ENCODE assay signal across 23 mouse cellular contexts in genomic region chr2:10071751-10072150, GRCm38 (mm10). TPM values are rescaled to one million over a fixed set of nuclear protein-coding genes. Genes with fewer than 3 reads are reported as not detected.
DNase-seq lines count a peak whose midpoint lies in the region; ATAC-seq and TF ChIP-seq lines count a peak whose summit lies in the region.
"Had no signal": no experiment of that assay in that cellular context is flagged by ENCODE, and none has a peak within 500 bp of the region (broad histone marks: within the 10 kb centered on the region; RNA-seq: fewer than 3 reads in every experiment).

No protein-coding gene starts in this region.

- no peak overlapping the region for H3K4me3 ChIP-seq in liver, embryonic 11.5 days (ENCODE audit: low read depth, low read length)
- no peak overlapping the region for H3K4me3 ChIP-seq in liver, postnatal 0 days (ENCODE audit: low read depth, low read length)
- no peak overlapping the region for H3K4me3 ChIP-seq in MEL (ENCODE audit: control insufficient read depth in 1 of 2, insufficient read depth in 1 of 2, low read depth in 2 of 2, low read length in 2 of 2)
- H3K4me3 ChIP-seq in forebrain, embryonic 11.5 days (ENCODE audit: low read depth, low read length), result no peak overlapping the region
- H3K4me3 ChIP-seq: embryonic facial prominence, embryonic 15.5 days; erythroblast, embryonic 14.5 days; forebrain, embryonic 12.5 days; heart, embryonic 13.5 days; hindbrain, embryonic 12.5 days had no signal

- H3K27ac ChIP-seq in liver, embryonic 11.5 days (ENCODE audit: low read depth, low read length), result no peak overlapping the region
- no peak overlapping the region for H3K27ac ChIP-seq in liver, postnatal 0 days (ENCODE audit: low read depth)
- H3K27ac ChIP-seq in MEL (ENCODE audit: control insufficient read depth, low read depth, low read length), result no peak overlapping the region
- H3K27ac ChIP-seq in forebrain, embryonic 11.5 days (ENCODE audit: low read depth, low read length), result no peak overlapping the region
- H3K27ac ChIP-seq: embryonic facial prominence, embryonic 15.5 days; forebrain, embryonic 12.5 days; heart, embryonic 13.5 days; hindbrain, embryonic 12.5 days had no signal

- peaks cover 59% of the 10 kb centered on the region for H3K79me2 ChIP-seq in MEL (ENCODE audit: control insufficient read depth, insufficient read depth, low read length, poor library complexity)

- no peak for DNase-seq in liver, embryonic 11.5 days (ENCODE audit: low spot score)
- DNase-seq in liver, postnatal 0 days, result no peak
- DNase-seq in MEL (ENCODE audit: low read depth, low spot score), result peak; percentile 38
- no peak for DNase-seq in forebrain, embryonic 11.5 days (ENCODE audit: low spot score)
- no peak for DNase-seq in urinary bladder, postnatal 25 days (ENCODE audit: low spot score)
- no peak for DNase-seq in embryo, embryonic 9.5 days (ENCODE audit: extremely low spot score)
- DNase-seq: adrenal gland, postnatal 25 days; cerebellum, adult 18-20 months; cerebellum, adult 9-11 months; cerebellum, postnatal 36 days; forebrain, postnatal 0 days; heart, postnatal 36 days had no signal

- peaks cover 29% of the 10 kb centered on the region for H3K4me1 ChIP-seq in liver, embryonic 11.5 days (replicated peaks; ENCODE audit: control insufficient read depth, insufficient read depth, low read length)
- H3K4me1 ChIP-seq in liver, postnatal 0 days (ENCODE audit: insufficient read depth), result peaks cover 17% of the 10 kb centered on the region
- peaks cover 2 to 5% of the 10 kb centered on the region in 2 experiments; a peak in 3 of 4 replicates for H3K4me1 ChIP-seq in MEL (ENCODE audit: control insufficient read depth in 1 of 2, insufficient read depth in 2 of 2, low read length in 2 of 2)
- no peaks in the 10 kb centered on the region for H3K4me1 ChIP-seq in forebrain, embryonic 11.5 days (replicated peaks; ENCODE audit: control insufficient read depth, insufficient read depth, low read length)
- H3K4me1 ChIP-seq: embryonic facial prominence, embryonic 15.5 days; forebrain, embryonic 12.5 days had no signal

- WGBS in liver, embryonic 11.5 days, result 62% methylated on average over 7 of the region's 7 CpGs
- 61% methylated on average over 7 of the region's 7 CpGs for WGBS in liver, postnatal 0 days (ENCODE audit: insufficient replicate concordance)
- 93% methylated on average over 7 of the region's 7 CpGs for WGBS in forebrain, embryonic 11.5 days

- no peak for TF ChIP-seq EP300 in liver, postnatal 0 days (IDR thresholded peaks at IDR 0.05; ENCODE audit: low read depth)
- no peak for TF ChIP-seq EP300 in MEL (IDR thresholded peaks at IDR 0.05; ENCODE audit: low read depth in 1 of 2, low read length in 2 of 2)

- H3K27me3 ChIP-seq in liver, embryonic 11.5 days (replicated peaks; ENCODE audit: control insufficient read depth, insufficient read depth, low read length), result no peaks in the 10 kb centered on the region
- no peaks in the 10 kb centered on the region for H3K27me3 ChIP-seq in liver, postnatal 0 days (ENCODE audit: insufficient read depth, low read length)
- no peaks in the 10 kb centered on the region for H3K27me3 ChIP-seq in MEL (ENCODE audit: control insufficient read depth in 1 of 2, insufficient read depth in 2 of 2, low read length in 2 of 2)
- H3K27me3 ChIP-seq in forebrain, embryonic 11.5 days (ENCODE audit: control insufficient read depth, insufficient read depth, low read length), result no peaks in the 10 kb centered on the region
- H3K27me3 ChIP-seq: embryonic facial prominence, embryonic 15.5 days; forebrain, embryonic 12.5 days; heart, embryonic 13.5 days; hindbrain, embryonic 12.5 days had no signal

- H3K36me3 ChIP-seq in liver, embryonic 11.5 days (ENCODE audit: control insufficient read depth, insufficient read depth, low read length), result peaks cover 22% of the 10 kb centered on the region
- H3K36me3 ChIP-seq in liver, postnatal 0 days (replicated peaks; ENCODE audit: insufficient read depth, low read length), result peaks cover 31% of the 10 kb centered on the region
- peaks cover 18 to 21% of the 10 kb centered on the region in 2 experiments for H3K36me3 ChIP-seq in MEL (ENCODE audit: control insufficient read depth in 1 of 2, insufficient read depth in 2 of 2, low read length in 2 of 2)
- H3K36me3 ChIP-seq in forebrain, embryonic 11.5 days (ENCODE audit: control insufficient read depth, insufficient read depth, low read length), result no peaks in the 10 kb centered on the region; the same call in 1 of the 2 replicates

- TF ChIP-seq CTCF in liver, postnatal 0 days (IDR thresholded peaks at IDR 0.05; ENCODE audit: low read depth), result no peak
- TF ChIP-seq CTCF in MEL (IDR thresholded peaks at IDR 0.05 in 2 of 3, conservative IDR thresholded peaks at IDR 0.05 in 1 of 3; ENCODE audit: control insufficient read depth in 1 of 3, insufficient read depth in 1 of 3, low read depth in 2 of 3, low read length in 3 of 3, poor library complexity in 1 of 3, severe bottlenecking in 1 of 3), result no peak

- H3K9me3 ChIP-seq in liver, embryonic 11.5 days (ENCODE audit: control insufficient read depth, low read length), result no peaks in the 10 kb centered on the region
- H3K9me3 ChIP-seq in liver, postnatal 0 days (ENCODE audit: low read length), result no peaks in the 10 kb centered on the region
- no peaks in the 10 kb centered on the region for H3K9me3 ChIP-seq in MEL (replicated peaks; ENCODE audit: insufficient read depth, low read length)
- H3K9me3 ChIP-seq in forebrain, embryonic 11.5 days (ENCODE audit: control insufficient read depth, low read length), result no peaks in the 10 kb centered on the region
- H3K9me3 ChIP-seq: embryonic facial prominence, embryonic 15.5 days; forebrain, embryonic 12.5 days; G1E; heart, embryonic 13.5 days; hindbrain, embryonic 12.5 days had no signal

- peak; percentile 24; the same call in 1 of the 2 replicates for ATAC-seq in liver, embryonic 11.5 days (replicated peaks; ENCODE audit: low FRiP score)
- ATAC-seq in liver, postnatal 0 days, result no peak
- ATAC-seq in hematopoietic stem cell, adult 5-6 weeks (replicated peaks in 1 of 2; ENCODE audit: insufficient read depth in 1 of 2, low FRiP score in 2 of 2, low TSS enrichment in 1 of 2, low read depth in 1 of 2, poor library complexity in 2 of 2, severe bottlenecking in 2 of 2), result peak; percentile 34 to 48; a peak in 1 of 4 replicates
- no peak for ATAC-seq in forebrain, embryonic 11.5 days (replicated peaks; ENCODE audit: low FRiP score)
- ATAC-seq: activated CD4-positive, CD25-positive, alpha-beta regulatory T cell, adult 4 months; forebrain, postnatal 0 days; hindbrain, embryonic 16.5 days; inflammation-experienced regulatory T-cells, adult 6 months; intestine, postnatal 0 days had no signal

- 0 out of 2 replicates have a peak overlapping the region, but pooled peaks have one; percentile 8 for H3K4me2 ChIP-seq in liver, embryonic 11.5 days
- H3K4me2 ChIP-seq in liver, postnatal 0 days (ENCODE audit: low read depth, low read length), result no peak overlapping the region
- no peak overlapping the region for H3K4me2 ChIP-seq in forebrain, embryonic 11.5 days (ENCODE audit: low read depth, low read length, severe bottlenecking)
- H3K4me2 ChIP-seq: embryonic facial prominence, embryonic 15.5 days; forebrain, embryonic 12.5 days; heart, embryonic 13.5 days; hindbrain, embryonic 12.5 days had no signal

- TF ChIP-seq POLR2A in MEL (IDR thresholded peaks at IDR 0.05; ENCODE audit: control insufficient read depth in 1 of 2, insufficient read depth in 1 of 2, low read depth in 1 of 2, low read length in 2 of 2, poor library complexity in 1 of 2), result no peak

- H3K9ac ChIP-seq in liver, embryonic 11.5 days (ENCODE audit: low read depth, low read length), result no peak overlapping the region
- H3K9ac ChIP-seq in liver, postnatal 0 days (replicated peaks), result no peak overlapping the region
- no peak overlapping the region for H3K9ac ChIP-seq in MEL (ENCODE audit: control insufficient read depth, low read depth, low read length, poor library complexity, severe bottlenecking)
- no peak overlapping the region for H3K9ac ChIP-seq in forebrain, embryonic 11.5 days (ENCODE audit: low read length)
- H3K9ac ChIP-seq: embryonic facial prominence, embryonic 15.5 days; forebrain, embryonic 12.5 days; forebrain, postnatal 0 days; heart, embryonic 13.5 days; hindbrain, embryonic 12.5 days had no signal

- TF ChIP-seq RAD21 in MEL (IDR thresholded peaks at IDR 0.05; ENCODE audit: low read depth, low read length), result no peak

RNA-seq across cellular contexts. Expression of gene Atp5c1, which starts 8.6 kb away (rescaled TPM):
- polyA plus RNA-seq in liver, embryonic 11.5 days (2014; fragmentation: Nextera tagmentation; extraction: Ambion mirVana), result 585 and 612 TPM in 2 replicates
- 439 and 445 TPM in 2 replicates for polyA plus RNA-seq in liver, postnatal 0 days (2015; fragmentation: Nextera tagmentation; extraction: Ambion mirVana)
- 414 and 425 TPM in 2 replicates for total RNA-seq in MEL (2012; rRNA removed)
- 100 to 1,000 TPM; 280 to 381 TPM for polyA plus RNA-seq in MEL (2012; ENCODE audit: insufficient read depth in 1 of 2, insufficient read length in 2 of 2, low read depth in 1 of 2, low replicate concordance in 2 of 2, missing spikeins in 1 of 2)
- total RNA-seq in hematopoietic stem cell, adult 5-6 weeks (2017), result 384 and 464 TPM in 2 replicates
- polyA plus RNA-seq in forebrain, embryonic 11.5 days (2014; fragmentation: Nextera tagmentation; extraction: Ambion mirVana), result 474 and 504 TPM in 2 replicates

RNA-seq across cellular contexts. Expression of gene Kin, which starts 8.6 kb away (rescaled TPM):
- polyA plus RNA-seq in liver, embryonic 11.5 days (2014; fragmentation: Nextera tagmentation; extraction: Ambion mirVana), result 35.3 and 37.9 TPM in 2 replicates
- polyA plus RNA-seq in liver, postnatal 0 days (2015; fragmentation: Nextera tagmentation; extraction: Ambion mirVana), result 16.1 and 16.2 TPM in 2 replicates
- total RNA-seq in MEL (2012; rRNA removed), result 23.4 and 25.7 TPM in 2 replicates
- polyA plus RNA-seq in MEL (2012; ENCODE audit: insufficient read depth in 1 of 2, insufficient read length in 2 of 2, low read depth in 1 of 2, low replicate concordance in 2 of 2, missing spikeins in 1 of 2), result 10 to 100 TPM in 1 of 2 experiments, not detected in 1; 33.5 TPM
- total RNA-seq in hematopoietic stem cell, adult 5-6 weeks (2017), result 38.1 and 38.8 TPM in 2 replicates
- 40.2 and 40.4 TPM in 2 replicates for polyA plus RNA-seq in forebrain, embryonic 11.5 days (2014; fragmentation: Nextera tagmentation; extraction: Ambion mirVana)

RNA-seq across cellular contexts. Expression of gene Taf3, which starts 23.4 kb away (rescaled TPM):
- 14.9 and 18.6 TPM in 2 replicates for polyA plus RNA-seq in liver, embryonic 11.5 days (2014; fragmentation: Nextera tagmentation; extraction: Ambion mirVana)
- 3.9 and 5.7 TPM in 2 replicates for polyA plus RNA-seq in liver, postnatal 0 days (2015; fragmentation: Nextera tagmentation; extraction: Ambion mirVana)
- total RNA-seq in MEL (2012; rRNA removed), result 8.3 and 9.1 TPM in 2 replicates
- 10 to 100 TPM in 1 of 2 experiments, not detected in 1; 20.9 TPM for polyA plus RNA-seq in MEL (2012; ENCODE audit: insufficient read depth in 1 of 2, insufficient read length in 2 of 2, low read depth in 1 of 2, low replicate concordance in 2 of 2, missing spikeins in 1 of 2)
- 9.1 and 12.7 TPM in 2 replicates for total RNA-seq in hematopoietic stem cell, adult 5-6 weeks (2017)
- 18.8 and 19.4 TPM in 2 replicates for polyA plus RNA-seq in forebrain, embryonic 11.5 days (2014; fragmentation: Nextera tagmentation; extraction: Ambion mirVana)

RNA-seq across cellular contexts. Expression of gene Itih2, which starts 59.4 kb away (rescaled TPM):
- polyA plus RNA-seq in liver, embryonic 11.5 days (2014; fragmentation: Nextera tagmentation; extraction: Ambion mirVana), result 259 and 294 TPM in 2 replicates
- 527 and 547 TPM in 2 replicates for polyA plus RNA-seq in liver, postnatal 0 days (2015; fragmentation: Nextera tagmentation; extraction: Ambion mirVana)
- total RNA-seq in MEL (2012; rRNA removed), result not detected in 2 replicates
- not detected for polyA plus RNA-seq in MEL (2012; ENCODE audit: insufficient read depth in 1 of 2, insufficient read length in 2 of 2, low read depth in 1 of 2, low replicate concordance in 2 of 2, missing spikeins in 1 of 2)
- not detected in 2 replicates for total RNA-seq in hematopoietic stem cell, adult 5-6 weeks (2017)
- 0.12 and 0.16 TPM in 2 replicates for polyA plus RNA-seq in forebrain, embryonic 11.5 days (2014; fragmentation: Nextera tagmentation; extraction: Ambion mirVana)
- polyA plus RNA-seq: activated CD4-positive, CD25-positive, alpha-beta regulatory T cell, adult 4 months; G1E; inflammation-experienced regulatory T-cells, adult 6 months had no signal

Comparison
In these comparisons a context has a peak if more than half of its experiments do, and no peak if none do; other contexts are left out.
1. ATAC-seq: peak in liver, embryonic 11.5 days (single experiment) and hematopoietic stem cell, adult 5-6 weeks (2 of 2); none in liver, postnatal 0 days (single experiment) and forebrain, embryonic 11.5 days (single experiment).